Mouse (Mus musculus): ENCODE results near the gene B4gat1.

B4gat1 gene

DNA sequence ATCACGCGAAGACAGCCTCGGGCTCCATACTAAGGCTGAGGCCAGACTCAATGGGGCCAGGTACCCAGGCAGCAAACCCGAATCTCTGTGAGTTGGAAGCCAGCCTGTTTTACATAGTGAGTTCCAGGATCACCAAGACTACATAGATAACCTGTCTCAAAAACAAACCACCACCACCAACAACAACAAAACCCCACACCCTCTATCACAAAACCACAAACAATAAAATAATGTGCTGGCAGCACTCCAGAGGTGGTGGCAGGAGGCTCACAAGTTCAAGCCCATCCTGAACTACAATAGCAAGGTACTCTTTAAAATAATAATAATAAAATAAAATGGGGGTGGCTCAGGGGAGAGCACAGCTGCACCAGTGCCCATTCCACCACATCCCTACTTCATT is 2.0 kb upstream of the B4gat1 start:
- no peak for DNase-seq

- DNase-seq = peak; percentile 96
These were observed 701 bp upstream of the B4gat1 start for GRCm38 (mm10) chr19:5037678-5038571.

GRCm38 (mm10) chr19:5039301-5040114 is 882 bp downstream of the B4gat1 start:
- DNase-seq = peak; percentile 68

- peak; percentile 86 for DNase-seq
These were observed 2.4 kb downstream of the B4gat1 start, which contains the start of gene Brms1 for GRCm38 (mm10) chr19:5040862-5041523. Gene Brms1, plus strand, starts transcription at chr19:5041354.

DNA sequence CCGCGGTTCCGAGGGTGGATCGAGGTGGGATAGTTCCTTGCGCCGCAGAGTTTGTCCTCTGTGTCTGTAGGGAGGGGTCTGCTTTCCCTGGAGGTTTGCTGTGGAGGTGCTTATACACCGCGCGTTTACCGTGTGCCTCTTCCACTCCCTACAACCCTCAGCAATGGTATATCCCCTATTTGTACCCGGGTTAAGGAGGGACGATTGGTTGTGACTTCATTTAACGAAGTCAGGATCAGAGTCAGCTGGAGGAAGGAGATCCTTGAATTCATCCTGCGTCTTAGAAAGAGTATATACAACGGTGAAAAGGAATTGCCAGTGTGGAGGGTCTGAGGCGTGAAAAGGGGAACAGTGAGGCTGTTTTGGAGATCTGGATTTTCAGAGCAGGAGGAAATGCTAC is 3.0 kb downstream of the B4gat1 start:
- no peak for DNase-seq

DNA sequence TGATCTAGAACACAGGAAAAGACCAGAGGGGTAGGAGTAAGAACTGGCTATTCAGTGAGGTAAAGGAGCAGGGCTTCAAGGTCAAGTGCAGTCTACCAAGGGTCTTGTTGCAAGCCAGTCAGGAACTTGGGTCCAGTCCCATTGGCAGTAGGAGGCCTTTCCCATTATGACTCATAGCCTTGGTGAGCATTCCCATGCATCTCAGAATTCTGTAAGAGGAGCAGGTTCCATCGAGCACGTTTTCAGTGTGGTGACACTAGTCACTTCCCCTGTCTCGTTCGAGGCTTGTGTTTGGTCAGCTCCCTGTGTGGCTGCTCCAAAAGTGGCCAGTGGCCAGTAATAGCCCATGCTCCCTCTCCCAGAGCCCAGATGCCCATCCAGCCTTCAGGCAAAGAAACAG is 6.9 kb downstream of the B4gat1 start:
- peak; percentile 44 for DNase-seq

DNA sequence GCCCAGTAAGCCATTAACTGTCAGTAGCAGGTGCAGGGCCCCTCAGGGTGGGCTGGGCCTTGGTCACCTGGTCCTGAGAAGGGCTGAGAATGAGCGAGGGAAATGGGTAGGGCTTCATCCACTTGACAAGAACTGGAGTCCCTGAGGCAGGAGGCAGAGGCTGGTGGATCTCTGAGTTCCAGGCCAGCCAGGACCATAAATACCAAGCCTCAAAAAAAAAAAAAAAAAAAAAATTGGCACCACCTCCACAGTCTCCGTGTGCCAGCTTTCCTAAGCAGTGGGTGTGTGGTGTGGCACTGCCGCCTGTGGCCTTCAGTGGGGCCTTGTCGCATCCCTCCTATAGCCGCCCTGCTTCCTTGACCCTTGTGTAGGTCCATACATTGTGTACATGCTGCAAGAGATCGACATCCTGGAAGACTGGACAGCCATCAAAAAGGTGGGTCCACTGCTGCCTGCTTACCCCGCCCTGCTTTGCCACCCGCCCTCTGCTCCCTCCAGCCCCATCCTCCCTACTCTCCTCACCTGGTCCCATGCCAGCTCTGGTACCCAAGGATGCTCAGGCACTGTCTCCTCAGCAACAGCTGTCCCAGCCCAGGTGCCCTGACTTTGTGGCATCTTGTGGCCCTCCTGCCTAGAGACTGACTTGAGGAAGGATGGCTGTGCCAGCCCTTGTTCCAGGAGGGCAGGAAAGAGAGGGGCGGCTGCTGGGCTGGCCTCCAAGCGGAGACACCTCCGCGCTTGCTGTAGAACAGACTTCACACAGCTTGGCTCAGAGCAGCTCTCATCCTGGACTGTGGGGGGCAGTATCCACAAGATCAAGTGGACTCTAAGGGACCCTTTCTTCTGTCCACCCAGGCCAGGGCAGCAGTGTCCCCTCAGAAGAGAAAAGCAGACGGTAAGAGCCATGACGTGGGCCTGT is 9.8 kb downstream of the B4gat1 start:
- no peak for DNase-seq

GRCm38 (mm10) chr19:5049325-5049724 is 10.7 kb downstream of the B4gat1 start:
- peak; percentile 43 for DNase-seq

GRCm38 (mm10) chr19:5050047-5050905 is 11.7 kb downstream of the B4gat1 start, which contains the start of gene Rin1:
Gene Rin1, plus strand, starts transcription at chr19:5050481.
- DNase-seq = no peak

DNA sequence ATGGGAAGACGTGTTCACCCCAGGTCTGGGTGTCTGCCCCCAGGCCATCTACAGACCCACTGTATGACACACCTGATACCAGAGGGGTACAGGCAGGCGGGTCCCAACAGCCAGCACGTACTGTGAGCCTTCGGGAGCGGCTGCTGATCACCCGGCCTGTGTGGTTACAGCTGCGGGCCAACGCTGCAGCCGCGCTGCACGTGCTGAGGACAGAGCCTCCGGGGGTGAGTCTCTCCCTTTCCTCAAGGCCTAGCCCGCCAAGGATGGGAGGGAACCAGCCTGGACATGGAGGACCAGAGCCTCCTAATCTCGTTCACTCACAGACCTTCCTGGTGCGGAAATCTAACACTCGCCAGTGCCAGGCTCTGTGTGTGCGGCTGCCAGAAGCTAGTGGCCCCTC is 12.4 kb downstream of the B4gat1 start:
- peak; percentile 51 for DNase-seq

GRCm38 (mm10) chr19:5051515-5051914 is 12.9 kb downstream of the B4gat1 start:
- peak; percentile 59 for DNase-seq

GRCm38 (mm10) chr19:5052166-5052822 is 13.7 kb downstream of the B4gat1 start:
- DNase-seq = no peak

DNA sequence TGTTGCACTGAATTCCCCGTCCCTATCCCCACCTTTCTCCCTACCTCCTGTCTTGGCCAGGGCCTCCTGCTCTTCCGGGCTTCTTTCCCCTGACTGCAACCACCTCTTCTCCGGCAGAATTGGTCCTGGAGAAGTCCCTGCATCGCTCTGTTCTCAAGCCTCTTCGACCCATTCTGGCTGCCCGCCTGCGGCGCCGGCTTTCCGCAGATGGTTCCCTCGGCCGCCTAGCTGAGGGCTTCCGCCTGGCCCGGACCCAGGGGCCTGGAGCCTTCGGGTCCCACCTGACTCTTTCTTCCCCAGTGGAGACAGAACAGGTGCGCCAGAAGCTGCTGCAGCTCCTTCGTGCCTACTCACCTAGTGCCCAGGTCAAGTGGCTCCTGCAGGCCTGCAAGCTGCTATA is 14.2 kb downstream of the B4gat1 start:
- DNase-seq = peak; percentile 78

GRCm38 (mm10) chr19:5053909-5054308 is 15.3 kb downstream of the B4gat1 start:
- DNase-seq = peak; percentile 79

DNA sequence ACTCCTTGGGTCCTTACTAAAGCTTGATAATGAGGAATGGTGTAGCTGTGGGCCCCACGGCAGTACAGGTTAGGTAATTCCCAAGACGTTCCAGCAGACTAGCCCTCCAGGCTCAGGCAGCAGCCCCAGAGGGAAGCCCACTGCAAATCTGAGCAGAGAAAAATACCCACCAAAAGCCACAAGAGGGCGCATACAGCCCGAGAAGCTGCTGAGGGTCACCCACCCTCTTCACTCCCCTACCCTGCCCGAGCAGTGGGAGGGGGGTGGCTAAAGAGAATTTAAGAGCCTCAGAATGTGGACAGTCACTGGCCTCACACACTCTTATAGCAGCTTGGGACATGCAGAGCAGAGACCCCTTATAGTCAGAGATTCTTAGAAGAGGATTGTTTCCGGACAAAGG is 17.6 kb downstream of the B4gat1 start:
- no peak for DNase-seq

GRCm38 (mm10) chr19:5057876-5058775 is 19.5 kb downstream of the B4gat1 start:
- no peak for DNase-seq

DNA sequence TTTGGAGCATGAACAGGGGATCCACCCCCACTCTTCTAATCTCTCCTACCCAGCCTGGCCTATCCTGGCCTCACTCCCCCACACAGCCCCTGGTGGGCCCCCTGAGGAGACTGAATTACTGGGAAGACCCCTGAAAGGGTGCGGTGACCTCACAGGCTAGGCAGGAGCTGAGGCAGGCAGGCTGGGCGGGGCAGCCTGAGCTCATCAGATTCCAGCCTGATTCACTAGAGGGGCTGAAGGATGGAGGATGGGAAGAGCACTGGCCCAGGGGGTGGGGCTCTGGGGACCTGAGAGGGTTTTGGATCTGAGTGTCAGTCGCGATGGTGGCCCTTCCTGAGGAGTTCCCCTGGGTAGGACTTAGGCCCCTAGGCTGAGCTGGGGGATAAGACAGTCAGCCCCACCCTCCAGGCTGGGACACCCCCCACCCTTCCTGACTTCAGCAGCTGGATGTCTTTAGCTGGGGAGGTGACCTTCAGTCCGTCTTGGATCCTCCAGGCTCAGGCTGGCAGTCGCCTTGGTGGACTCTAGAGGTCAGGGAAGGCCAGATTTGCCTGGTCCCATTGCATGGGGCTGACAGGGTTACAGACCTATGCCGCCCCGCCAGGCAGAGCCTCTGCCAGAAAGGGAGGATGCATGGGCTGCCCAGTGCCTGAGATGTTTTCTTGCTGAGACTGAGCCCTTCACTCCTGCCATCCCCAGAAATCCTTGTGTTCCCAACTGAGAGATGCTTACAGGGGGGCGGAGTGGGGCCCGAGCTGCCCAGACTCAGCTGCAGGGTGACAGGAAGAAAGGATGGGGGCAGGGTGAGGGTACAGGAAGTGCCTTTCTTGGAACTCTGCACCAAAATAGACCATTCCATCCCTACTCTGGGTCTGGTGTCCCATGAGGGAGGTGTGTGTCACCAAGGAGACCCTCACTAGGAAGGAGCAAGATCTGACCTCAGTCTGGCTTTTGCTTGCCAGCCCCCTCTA is 20.5 kb downstream of the B4gat1 start:
- no peak for DNase-seq

Measured in cerebellum, adult 9-10 months (tissue).